Mouse (Mus musculus) cerebellum, postnatal 14 days (tissue): ENCODE results near the gene Rbm48.

Source experiments
- DNase-seq, 2 experiments: peaks; one replicate each; pipeline ENCODE4 v3.0.0; 2021; ENCODE audit warnings: mixed read lengths in 2 of 2

Rbm48 gene

GRCm38 (mm10) chr5:3546226-3546625, 50.2 kb downstream of the Rbm48 start:
- no peak for DNase-seq

GRCm38 (mm10) chr5:3544480-3544769, 52.0 kb downstream of the Rbm48 start:
- no peak for DNase-seq

GRCm38 (mm10) chr5:3543629-3544479, 52.5 kb downstream of the Rbm48 start, which contains the start of gene Fam133b:
Fam133b (plus strand) TSS chr5:3543833.
- peak; percentile 99 for DNase-seq

- no peak for DNase-seq
Observed at GRCm38 (mm10) chr5:3541871-3542270, 54.5 kb downstream of the Rbm48 start.

GRCm38 (mm10) chr5:3538505-3539472, 57.6 kb downstream of the Rbm48 start:
- DNase-seq: no peak

GRCm38 (mm10) chr5:3536592-3537212, 59.7 kb downstream of the Rbm48 start:
- no peak for DNase-seq
